Mouse (Mus musculus): Measurements from ENCODE around the gene Stkld1. TPM values are rescaled to one million over a fixed set of nuclear protein-coding genes. Genes with fewer than 3 reads are reported as not detected.

The Stkld1 gene
- total and polyA plus RNA-seq, 3 experiments = 0.13 to 0.29 (median 0.19) TPM

DNA sequence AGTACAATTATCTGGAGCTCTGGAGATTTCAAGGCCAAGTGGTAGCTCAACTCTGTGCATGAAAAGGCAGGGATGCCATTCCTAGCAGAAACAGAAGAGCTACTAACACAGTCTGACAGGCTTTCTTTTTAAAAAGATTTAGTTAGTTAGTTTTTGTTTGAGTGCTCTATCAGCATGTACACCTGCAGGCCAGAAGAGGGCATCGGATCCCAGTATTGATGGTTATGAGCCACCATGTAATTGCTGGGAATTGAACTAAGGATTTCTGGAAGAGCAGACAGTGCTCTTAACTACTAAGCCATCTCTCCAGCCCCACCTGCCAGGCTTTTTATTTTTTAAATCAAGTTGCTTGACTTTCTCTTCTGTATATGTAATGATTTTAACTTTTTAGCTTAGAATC, 63.7 kb downstream of the Stkld1 start:
- no peak overlapping the region for H3K27ac ChIP-seq (ENCODE audit: insufficient read depth, low read depth)
- no peaks in the 10 kb centered on the region for H3K4me1 ChIP-seq (ENCODE audit: control insufficient read depth in 1 of 2, insufficient read depth in 2 of 2)
- no peak overlapping the region for H3K9ac ChIP-seq (ENCODE audit: insufficient read depth, low read depth)
- TF ChIP-seq RAD21 (IDR thresholded peaks at IDR 0.05; ENCODE audit: low read depth, low read length) (peak; percentile 23), HCFC1 (IDR thresholded peaks at IDR 0.05; ENCODE audit: low read depth, low read length) (no peak), ZKSCAN1 (IDR thresholded peaks at IDR 0.05; ENCODE audit: borderline replicate concordance, low read depth, low read length) (no peak), POLR2AphosphoS2 (IDR thresholded peaks at IDR 0.05; ENCODE audit: low read depth, low read length) (no peak), GABPA (IDR thresholded peaks at IDR 0.05; ENCODE audit: insufficient replicate concordance, low read depth, low read length) (no peak), MAZ (IDR thresholded peaks at IDR 0.05; ENCODE audit: low read depth, low read length) (no peak), PAX5 (IDR thresholded peaks at IDR 0.05; ENCODE audit: low read length) (no peak), NRF1 (IDR thresholded peaks at IDR 0.05; ENCODE audit: low read depth, low read length) (no peak), SMC3 (IDR thresholded peaks at IDR 0.05; ENCODE audit: low read depth, low read length) (peak; percentile 52), POLR2A (IDR thresholded peaks at IDR 0.05; ENCODE audit: low read depth, low read length) (no peak), CTCF (conservative IDR thresholded peaks at IDR 0.05 in 1 of 2, IDR thresholded peaks at IDR 0.05 in 1 of 2; ENCODE audit: low read depth in 2 of 2, low read length in 2 of 2) (peak in 1 of 2 experiments; percentile 54; a peak in 2 of 4 replicates)
- DNase-seq (ENCODE audit: extremely low read depth) = no peak
- no peaks in the 10 kb centered on the region for H3K9me3 ChIP-seq (replicated peaks; ENCODE audit: low read length)
- H3K36me3 ChIP-seq (replicated peaks in 1 of 2; ENCODE audit: control insufficient read depth in 1 of 2, insufficient read depth in 1 of 2, low read length in 1 of 2) = no peaks in the 10 kb centered on the region
- dilution Hi-C loops (cut with MboI; ENCODE audit: extremely low pct_ligation_motif_present, extremely low pct_unique_long_range_greater_than_20kb, low sequenced_read_pairs) (no loop called here), in situ Hi-C loops (cut with MboI; ENCODE audit: low pct_ligation_motif_present, low pct_unique_long_range_greater_than_20kb, low sequenced_read_pairs) (no loop called here)
- no peaks in the 10 kb centered on the region for H3K27me3 ChIP-seq (replicated peaks)
- H3K4me2 ChIP-seq (ENCODE audit: insufficient read depth, low read depth, poor library complexity, severe bottlenecking) = no peak overlapping the region
- H3K4me3 ChIP-seq (replicated peaks in 1 of 3; ENCODE audit: low read depth in 2 of 3, low read length in 2 of 3, poor library complexity in 1 of 3) = no peak overlapping the region
- H3K79me2 ChIP-seq (replicated peaks; ENCODE audit: control insufficient read depth, extremely low read depth, insufficient read depth, poor library complexity, severe bottlenecking) = no peaks in the 10 kb centered on the region

DNA sequence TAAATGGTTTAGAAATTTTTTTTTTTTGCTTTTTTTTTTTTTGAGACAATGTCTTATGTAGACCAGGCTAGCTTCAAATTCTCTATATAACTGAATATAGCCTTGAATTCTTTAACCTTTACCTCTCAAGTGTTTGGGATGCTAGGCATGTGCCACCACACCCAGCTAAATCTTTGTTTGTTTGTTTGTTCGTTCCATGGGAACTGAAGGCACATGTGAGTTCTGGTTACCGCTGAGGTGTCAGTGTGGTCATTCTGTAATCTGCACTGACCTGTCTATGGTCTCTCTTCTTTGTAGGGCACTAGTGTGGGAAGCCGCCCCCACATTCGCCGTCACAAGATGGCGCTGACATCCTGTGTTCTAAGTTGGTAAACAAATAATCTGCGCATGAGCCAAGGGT, 64.1 kb downstream of the Stkld1 start:
- Histone ChIP-seq H3K79me2 (replicated peaks; ENCODE audit: control insufficient read depth, extremely low read depth, insufficient read depth, poor library complexity, severe bottlenecking) (no peaks in the 10 kb centered on the region), H3K4me2 (ENCODE audit: insufficient read depth, low read depth, poor library complexity, severe bottlenecking) (peak overlapping the region; percentile 7; the same call in 1 of the 2 replicates), H3K9ac (ENCODE audit: insufficient read depth, low read depth) (no peak overlapping the region), H3K36me3 (replicated peaks in 1 of 2; ENCODE audit: control insufficient read depth in 1 of 2, insufficient read depth in 1 of 2, low read length in 1 of 2) (no peaks in the 10 kb centered on the region), H3K4me3 (replicated peaks in 1 of 3; ENCODE audit: low read depth in 2 of 3, low read length in 2 of 3, poor library complexity in 1 of 3) (no peak overlapping the region), H3K4me1 (ENCODE audit: control insufficient read depth in 1 of 2, insufficient read depth in 2 of 2) (no peaks in the 10 kb centered on the region), H3K27ac (ENCODE audit: insufficient read depth, low read depth) (no peak overlapping the region), H3K27me3 (replicated peaks) (no peaks in the 10 kb centered on the region), H3K9me3 (replicated peaks; ENCODE audit: low read length) (no peaks in the 10 kb centered on the region)
- TF ChIP-seq SMC3 (IDR thresholded peaks at IDR 0.05; ENCODE audit: low read depth, low read length) (peak; percentile 8; the same call in 1 of the 2 replicates), CTCF (conservative IDR thresholded peaks at IDR 0.05 in 1 of 2, IDR thresholded peaks at IDR 0.05 in 1 of 2; ENCODE audit: low read depth in 2 of 2, low read length in 2 of 2) (peak in 1 of 2 experiments; percentile 20; a peak in 2 of 4 replicates), POLR2A (IDR thresholded peaks at IDR 0.05; ENCODE audit: low read depth, low read length) (no peak)
- in situ Hi-C loops (cut with MboI; ENCODE audit: low pct_ligation_motif_present, low pct_unique_long_range_greater_than_20kb, low sequenced_read_pairs) (no loop called here), dilution Hi-C loops (cut with MboI; ENCODE audit: extremely low pct_ligation_motif_present, extremely low pct_unique_long_range_greater_than_20kb, low sequenced_read_pairs) (no loop called here)
- DNase-seq (ENCODE audit: extremely low read depth) = no peak

Other genes with a start within 250 kb of the Stkld1 start
- not detected in 2 replicates for gene Abo, start 69.1 kb upstream of the Stkld1 start, total RNA-seq (2012; rRNA removed)
- not detected in 2 replicates for gene Abo, start 69.1 kb upstream of the Stkld1 start, total RNA-seq (2014; rRNA removed)
- gene Abo, start 69.1 kb upstream of the Stkld1 start, polyA plus RNA-seq (2012; ENCODE audit: insufficient read length, low read depth) = not detected in 2 replicates
- gene Surf6, start 31.2 kb upstream of the Stkld1 start, total RNA-seq (2012; rRNA removed) = 29.0 and 37.4 TPM in 2 replicates
- gene Surf6, start 31.2 kb upstream of the Stkld1 start, total RNA-seq (2014; rRNA removed) = 34.8 and 37.7 TPM in 2 replicates
- 47.5 and 52.1 TPM in 2 replicates for gene Surf6, start 31.2 kb upstream of the Stkld1 start, polyA plus RNA-seq (2012; ENCODE audit: insufficient read length, low read depth)
- gene Med22, start 23.4 kb upstream of the Stkld1 start, total RNA-seq (2012; rRNA removed) = 27.7 and 41.3 TPM in 2 replicates
- 34.4 and 42.1 TPM in 2 replicates for gene Med22, start 23.4 kb upstream of the Stkld1 start, total RNA-seq (2014; rRNA removed)
- 35.4 and 37.3 TPM in 2 replicates for gene Med22, start 23.4 kb upstream of the Stkld1 start, polyA plus RNA-seq (2012; ENCODE audit: insufficient read length, low read depth)
- 3,395 and 3,529 TPM in 2 replicates for gene Rpl7a, start 23.3 kb upstream of the Stkld1 start, total RNA-seq (2012; rRNA removed)
- 3,077 and 3,396 TPM in 2 replicates for gene Rpl7a, start 23.3 kb upstream of the Stkld1 start, total RNA-seq (2014; rRNA removed)
- gene Rpl7a, start 23.3 kb upstream of the Stkld1 start, polyA plus RNA-seq (2012; ENCODE audit: insufficient read length, low read depth) = 1,126 and 1,142 TPM in 2 replicates
- 28.7 and 36.9 TPM in 2 replicates for gene Surf2, start 17.7 kb upstream of the Stkld1 start, total RNA-seq (2012; rRNA removed)
- 39.9 and 43.9 TPM in 2 replicates for gene Surf2, start 17.7 kb upstream of the Stkld1 start, total RNA-seq (2014; rRNA removed)
- 74.5 and 77.1 TPM in 2 replicates for gene Surf2, start 17.7 kb upstream of the Stkld1 start, polyA plus RNA-seq (2012; ENCODE audit: insufficient read length, low read depth)
- 58.7 and 64.6 TPM in 2 replicates for gene Surf1, start 17.5 kb upstream of the Stkld1 start, total RNA-seq (2012; rRNA removed)
- 43.4 and 48.1 TPM in 2 replicates for gene Surf1, start 17.5 kb upstream of the Stkld1 start, total RNA-seq (2014; rRNA removed)
- gene Surf1, start 17.5 kb upstream of the Stkld1 start, polyA plus RNA-seq (2012; ENCODE audit: insufficient read length, low read depth) = 83.9 and 86.9 TPM in 2 replicates
- gene Surf4, start 119 bp upstream of the Stkld1 start, total RNA-seq (2012; rRNA removed) = 140 and 168 TPM in 2 replicates
- gene Surf4, start 119 bp upstream of the Stkld1 start, total RNA-seq (2014; rRNA removed) = 99.2 and 109 TPM in 2 replicates
- 143 and 161 TPM in 2 replicates for gene Surf4, start 119 bp upstream of the Stkld1 start, polyA plus RNA-seq (2012; ENCODE audit: insufficient read length, low read depth)
- gene Rexo4, start 30.3 kb downstream of the Stkld1 start, total RNA-seq (2012; rRNA removed) = 53.6 and 66.4 TPM in 2 replicates
- gene Rexo4, start 30.3 kb downstream of the Stkld1 start, total RNA-seq (2014; rRNA removed) = 67.2 and 69.1 TPM in 2 replicates
- 74.8 and 83.4 TPM in 2 replicates for gene Rexo4, start 30.3 kb downstream of the Stkld1 start, polyA plus RNA-seq (2012; ENCODE audit: insufficient read length, low read depth)
- 0.13 and 0.17 TPM in 2 replicates for gene Adamts13, start 39.4 kb downstream of the Stkld1 start, total RNA-seq (2012; rRNA removed)
- gene Adamts13, start 39.4 kb downstream of the Stkld1 start, total RNA-seq (2014; rRNA removed) = not detected in 2 replicates
- gene Adamts13, start 39.4 kb downstream of the Stkld1 start, polyA plus RNA-seq (2012; ENCODE audit: insufficient read length, low read depth) = 0.17 TPM in 1 of 2 replicates, not detected in the other
- gene Cacfd1, start 75.9 kb downstream of the Stkld1 start, total RNA-seq (2012; rRNA removed) = 9.9 and 10.3 TPM in 2 replicates
- 5.4 and 6.4 TPM in 2 replicates for gene Cacfd1, start 75.9 kb downstream of the Stkld1 start, total RNA-seq (2014; rRNA removed)
- 18.8 and 20.2 TPM in 2 replicates for gene Cacfd1, start 75.9 kb downstream of the Stkld1 start, polyA plus RNA-seq (2012; ENCODE audit: insufficient read length, low read depth)
- gene Slc2a6, start 94.0 kb downstream of the Stkld1 start, total RNA-seq (2012; rRNA removed) = 49.8 and 55.9 TPM in 2 replicates
- 37.3 and 43.3 TPM in 2 replicates for gene Slc2a6, start 94.0 kb downstream of the Stkld1 start, total RNA-seq (2014; rRNA removed)
- 17.1 and 22.1 TPM in 2 replicates for gene Slc2a6, start 94.0 kb downstream of the Stkld1 start, polyA plus RNA-seq (2012; ENCODE audit: insufficient read length, low read depth)
- not detected in 2 replicates for gene Mymk, start 138.1 kb downstream of the Stkld1 start, total RNA-seq (2012; rRNA removed)
- not detected in 2 replicates for gene Mymk, start 138.1 kb downstream of the Stkld1 start, total RNA-seq (2014; rRNA removed)
- gene Mymk, start 138.1 kb downstream of the Stkld1 start, polyA plus RNA-seq (2012; ENCODE audit: insufficient read length, low read depth) = not detected in 2 replicates
- gene Adamtsl2, start 145.3 kb downstream of the Stkld1 start, total RNA-seq (2012; rRNA removed) = 0.13 TPM in 1 of 2 replicates, not detected in the other
- gene Adamtsl2, start 145.3 kb downstream of the Stkld1 start, total RNA-seq (2014; rRNA removed) = not detected in 2 replicates
- not detected in 2 replicates for gene Adamtsl2, start 145.3 kb downstream of the Stkld1 start, polyA plus RNA-seq (2012; ENCODE audit: insufficient read length, low read depth)
- not detected in 2 replicates for gene Fam163b, start 208.4 kb downstream of the Stkld1 start, total RNA-seq (2012; rRNA removed)
- not detected in 2 replicates for gene Fam163b, start 208.4 kb downstream of the Stkld1 start, total RNA-seq (2014; rRNA removed)
- gene Fam163b, start 208.4 kb downstream of the Stkld1 start, polyA plus RNA-seq (2012; ENCODE audit: insufficient read length, low read depth) = not detected in 2 replicates
- not detected in 2 replicates for gene Dbh, start 231.2 kb downstream of the Stkld1 start, total RNA-seq (2012; rRNA removed)
- gene Dbh, start 231.2 kb downstream of the Stkld1 start, total RNA-seq (2014; rRNA removed) = not detected in 2 replicates
- gene Dbh, start 231.2 kb downstream of the Stkld1 start, polyA plus RNA-seq (2012; ENCODE audit: insufficient read length, low read depth) = not detected in 2 replicates

Data from CH12.LX (cell line).